Mouse (Mus musculus): ENCODE measurements around the gene Kcnc2.

The Kcnc2 gene

DNA sequence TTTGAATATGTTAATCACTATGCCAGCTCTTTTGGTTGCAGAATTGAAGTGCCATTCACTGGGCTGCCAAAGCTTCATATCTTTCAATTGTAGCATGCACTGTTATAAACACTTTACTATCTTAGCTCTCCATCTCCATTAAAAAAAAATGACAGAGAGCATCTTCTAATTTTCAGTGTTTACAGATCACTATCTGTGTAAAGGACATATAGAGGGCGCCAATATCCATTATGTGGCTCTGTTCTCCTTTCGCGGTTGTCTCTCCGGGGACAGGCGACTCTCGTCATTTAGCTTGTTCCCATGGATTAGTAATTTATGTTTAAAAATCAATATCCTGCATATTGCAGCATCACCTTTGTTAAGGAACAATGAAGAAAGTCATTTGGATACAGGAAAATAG is 109.7 kb downstream of the Kcnc2 start:
- in situ Hi-C loops (cut with MboI; ENCODE audit: low sequenced_read_pairs): no loop called here

DNA sequence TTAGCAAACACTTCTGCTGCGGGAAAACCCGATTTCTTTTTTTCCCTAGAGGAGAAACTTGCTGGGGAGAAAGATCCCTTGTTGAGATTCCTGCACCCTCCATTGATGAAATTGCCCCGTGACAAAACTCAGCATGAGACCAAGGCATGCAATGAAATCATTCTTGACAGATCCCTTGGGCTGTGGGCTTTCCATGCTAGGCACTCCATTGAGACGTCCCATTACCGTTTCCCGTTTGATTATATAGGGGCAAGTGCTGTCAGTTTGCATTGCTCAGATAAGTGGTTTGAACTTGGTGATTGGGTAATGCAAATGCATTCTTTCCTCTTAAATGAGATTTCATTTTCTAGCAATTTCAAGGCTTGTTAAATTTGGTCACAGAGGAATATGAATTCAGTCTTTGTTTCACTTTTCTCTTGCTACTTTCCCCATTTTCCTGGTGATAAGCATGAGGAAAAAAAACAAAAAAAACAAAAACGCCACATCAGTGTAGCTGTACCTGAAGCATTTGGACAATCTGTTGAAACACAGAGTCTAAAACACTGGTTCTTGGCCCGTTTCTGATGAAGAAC is 123.6 kb downstream of the Kcnc2 start:
- in situ Hi-C loops (cut with MboI; ENCODE audit: low sequenced_read_pairs): no loop called here

DNA sequence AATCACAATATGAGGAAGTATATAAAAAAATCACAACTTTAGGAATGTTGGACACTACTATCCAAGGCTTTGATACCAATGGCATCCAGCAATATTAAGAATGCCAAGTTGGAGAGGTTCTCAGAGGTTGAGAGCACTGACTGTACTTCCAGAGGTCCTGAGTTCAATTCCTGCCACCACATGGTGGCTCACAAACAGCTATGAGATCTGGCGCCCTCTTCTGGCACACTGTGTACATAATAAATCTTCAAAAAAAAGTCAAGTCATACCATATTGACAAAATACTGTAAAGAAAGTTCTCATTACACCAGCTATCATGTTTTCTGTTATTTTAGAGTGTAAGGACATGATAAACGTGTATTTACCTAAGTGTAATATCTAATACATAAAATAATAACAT is 126.3 kb downstream of the Kcnc2 start:
- in situ Hi-C loops (cut with MboI; ENCODE audit: low sequenced_read_pairs): no loop called here

DNA sequence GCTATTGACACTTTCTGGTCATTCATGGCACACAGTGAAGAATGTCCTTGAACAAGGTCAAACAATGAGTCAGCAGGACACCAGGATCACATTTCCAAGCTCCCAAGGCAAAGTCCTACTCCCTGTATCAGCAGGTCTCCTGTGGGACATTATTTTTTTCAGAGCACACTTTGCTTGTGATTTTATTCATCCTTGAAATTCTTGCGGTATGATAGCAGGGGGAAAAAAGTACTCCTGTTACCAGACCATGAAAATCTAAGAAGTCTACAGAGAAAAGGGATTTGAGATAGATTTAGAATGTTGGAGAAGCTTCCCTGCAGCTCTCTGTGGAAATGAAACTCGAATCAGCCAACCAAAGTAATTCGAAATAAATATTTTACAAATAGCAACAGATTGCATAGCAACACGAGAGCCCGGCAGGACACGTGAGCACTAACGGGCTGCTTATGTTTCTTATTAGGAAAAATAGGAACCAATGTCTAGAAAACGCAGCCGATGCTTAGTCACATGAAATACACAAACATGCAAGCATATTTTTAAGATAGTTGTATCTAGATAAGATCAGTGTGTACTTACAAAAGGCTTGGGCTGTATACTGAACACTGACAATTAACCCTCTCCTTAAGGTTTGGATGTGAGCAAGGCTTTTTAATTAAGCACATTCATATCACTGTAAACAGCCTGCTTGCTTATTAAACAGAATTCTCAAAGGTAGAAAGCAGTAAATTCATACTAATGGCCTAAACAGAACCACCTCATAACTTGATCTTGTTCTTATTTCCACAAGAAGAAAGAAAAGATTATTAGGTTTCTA is 129.9 kb downstream of the Kcnc2 start:
- in situ Hi-C loops (cut with MboI; ENCODE audit: low sequenced_read_pairs): no loop called here

DNA sequence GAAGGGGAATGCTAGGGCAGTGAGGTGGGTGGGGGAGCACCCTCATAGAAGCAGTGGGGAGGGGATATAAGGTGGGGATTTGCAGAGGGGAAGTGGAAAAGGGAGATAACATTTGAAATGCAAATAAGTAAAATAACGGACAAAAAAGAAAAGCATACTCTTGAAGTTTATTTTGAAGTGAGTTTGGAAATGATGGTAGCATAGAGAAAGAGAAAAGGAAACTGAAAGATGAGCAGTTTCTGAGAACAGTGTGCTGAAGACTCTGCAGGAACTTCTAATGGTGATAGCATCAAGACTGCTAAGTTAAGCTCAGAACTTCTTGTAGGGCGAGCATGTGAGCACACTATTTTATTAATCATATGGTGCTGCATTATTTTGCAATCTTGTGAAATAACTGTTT is 138.6 kb downstream of the Kcnc2 start:
- in situ Hi-C loops (cut with MboI; ENCODE audit: low sequenced_read_pairs): no loop called here

DNA sequence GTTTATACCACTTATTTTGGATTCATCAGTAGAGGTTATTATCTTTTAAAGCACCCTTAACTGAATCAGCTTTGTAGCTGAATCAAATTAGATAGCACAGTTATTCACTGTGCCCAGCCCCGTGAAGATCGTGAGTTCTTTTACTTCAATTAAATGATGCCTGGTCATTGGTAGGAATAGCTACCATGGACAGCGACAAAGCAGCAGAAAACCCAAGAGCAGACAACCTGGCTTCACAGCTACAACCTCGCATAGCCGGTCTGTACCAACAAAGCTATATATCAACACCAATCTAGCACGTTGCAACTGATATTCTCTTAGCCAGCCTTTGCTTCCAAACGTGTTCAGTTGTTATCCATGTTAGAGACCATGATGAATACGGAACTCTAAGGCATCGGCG is 152.4 kb downstream of the Kcnc2 start:
- in situ Hi-C loops (cut with MboI; ENCODE audit: low sequenced_read_pairs): no loop called here

DNA sequence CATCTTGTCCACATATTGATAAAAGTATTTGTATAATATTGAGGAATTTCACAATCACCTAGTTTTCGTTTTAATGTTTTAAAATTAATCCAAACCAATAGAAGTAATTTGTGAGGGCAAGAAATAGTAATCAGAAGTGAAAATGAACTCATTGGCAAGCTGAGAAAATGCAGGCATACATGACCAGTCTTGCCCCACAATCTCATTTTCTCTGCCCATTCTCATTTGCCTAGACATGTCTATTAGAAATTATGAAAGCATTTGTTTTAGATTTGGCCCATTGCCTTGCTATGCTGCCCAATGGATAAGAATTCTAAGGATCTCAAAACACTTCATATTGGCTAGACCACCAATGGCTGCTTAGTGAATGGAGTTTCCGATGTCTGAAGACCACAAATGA is 166.0 kb downstream of the Kcnc2 start:
- in situ Hi-C loops (cut with MboI; ENCODE audit: low sequenced_read_pairs): no loop called here

DNA sequence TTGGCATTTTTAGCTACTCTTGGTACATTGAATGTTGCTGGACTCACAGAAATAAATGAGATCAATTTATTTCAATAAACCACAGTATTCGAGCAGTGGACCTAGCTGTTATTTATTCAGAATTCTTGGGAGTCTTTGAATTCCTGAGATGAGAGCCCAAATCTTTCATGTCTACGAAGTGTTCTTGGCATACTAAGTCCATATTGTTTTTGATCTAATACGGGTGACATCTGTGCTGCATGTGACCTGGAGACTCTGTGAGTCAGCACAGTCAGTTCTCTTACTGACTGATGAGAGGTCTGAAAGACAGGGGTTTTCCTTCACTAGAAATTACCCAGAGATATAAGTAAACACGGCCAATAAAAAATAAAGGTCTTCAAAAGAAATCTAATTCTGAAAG is 173.7 kb downstream of the Kcnc2 start:
- in situ Hi-C loops (cut with MboI; ENCODE audit: low sequenced_read_pairs): no loop called here

DNA sequence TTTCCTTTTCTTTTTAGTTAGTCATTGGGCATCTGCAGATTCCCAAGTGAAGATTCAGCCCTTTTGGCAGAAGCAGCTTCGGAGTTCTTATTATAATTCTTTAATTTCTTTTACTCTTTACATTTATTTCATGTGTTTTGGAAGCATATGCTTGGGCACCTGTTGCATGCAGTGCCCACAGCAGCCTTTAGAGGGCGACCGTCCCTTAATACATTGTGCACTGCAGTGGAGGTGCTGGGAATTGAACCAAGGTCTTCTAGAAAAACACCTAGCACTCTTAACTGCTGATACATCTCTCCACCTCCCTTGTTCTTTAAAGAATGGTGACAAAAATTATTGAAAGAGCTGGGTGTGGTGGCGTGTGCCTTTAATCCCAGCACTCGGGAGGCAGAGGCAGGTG is 180.0 kb downstream of the Kcnc2 start:
- in situ Hi-C loops (cut with MboI; ENCODE audit: low sequenced_read_pairs): no loop called here

DNA sequence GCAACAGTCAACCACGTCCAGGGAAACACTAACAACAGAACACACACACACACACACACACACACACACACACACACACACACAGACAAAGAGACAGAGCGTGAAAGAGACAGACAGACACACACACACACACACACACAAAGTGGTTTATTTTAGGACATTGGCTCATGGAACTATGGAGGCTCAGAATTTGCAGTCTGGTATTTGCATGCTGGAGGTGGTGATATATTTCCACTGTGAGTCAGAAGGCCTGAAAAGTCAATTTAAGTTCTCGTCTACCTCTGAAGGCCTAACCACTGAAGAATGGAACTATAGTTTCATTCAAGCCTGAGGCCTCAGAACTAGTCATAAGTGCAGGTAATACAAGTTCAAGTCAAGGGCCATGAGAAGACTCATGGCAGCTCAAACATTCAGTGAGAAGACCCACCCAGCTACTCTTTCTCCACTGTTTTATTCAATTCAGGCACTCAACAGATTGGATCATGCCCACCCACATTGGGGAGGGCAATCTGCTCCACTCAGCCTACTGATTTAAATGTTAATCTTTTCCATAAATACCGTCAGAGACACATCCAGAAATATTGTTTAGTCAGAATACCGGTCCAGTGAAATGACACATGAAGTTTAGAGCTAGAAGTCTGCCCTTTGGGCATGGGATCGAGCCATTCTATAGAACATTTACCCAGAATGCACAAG is 197.9 kb downstream of the Kcnc2 start:
- in situ Hi-C loops (cut with MboI; ENCODE audit: low sequenced_read_pairs): no loop called here

DNA sequence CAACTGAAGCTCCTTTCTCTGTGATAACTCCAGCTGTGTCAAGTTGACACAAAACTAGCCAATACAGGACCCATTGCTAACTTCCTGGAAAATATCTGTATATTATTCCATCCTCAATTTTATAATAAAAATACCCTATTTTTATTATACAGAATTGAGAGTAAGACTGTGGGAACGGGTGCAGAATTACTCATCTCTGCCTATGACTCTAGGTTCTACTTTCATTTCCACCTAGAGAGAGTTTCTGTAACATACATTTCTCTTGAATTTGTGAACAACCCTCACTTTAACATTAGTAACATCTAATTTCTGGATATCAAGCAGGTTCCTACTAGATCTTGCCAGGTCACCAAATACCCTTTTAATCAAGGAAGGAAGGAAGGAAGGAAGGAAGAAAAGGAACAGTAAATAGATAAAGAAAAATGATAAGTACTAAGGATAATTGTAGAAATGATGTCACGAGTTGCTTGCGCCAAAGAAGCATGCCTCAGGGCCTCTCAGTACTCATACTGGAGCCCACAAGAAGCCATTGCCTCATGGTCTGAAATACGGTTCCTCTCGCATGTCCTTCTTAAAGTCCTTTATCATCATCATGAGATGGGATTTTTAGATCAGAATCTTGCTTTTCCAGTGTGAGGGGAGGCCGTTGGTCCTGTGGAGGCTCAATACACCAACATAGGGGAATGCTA is 203.3 kb downstream of the Kcnc2 start:
- in situ Hi-C loops (cut with MboI; ENCODE audit: low sequenced_read_pairs): no loop called here

DNA sequence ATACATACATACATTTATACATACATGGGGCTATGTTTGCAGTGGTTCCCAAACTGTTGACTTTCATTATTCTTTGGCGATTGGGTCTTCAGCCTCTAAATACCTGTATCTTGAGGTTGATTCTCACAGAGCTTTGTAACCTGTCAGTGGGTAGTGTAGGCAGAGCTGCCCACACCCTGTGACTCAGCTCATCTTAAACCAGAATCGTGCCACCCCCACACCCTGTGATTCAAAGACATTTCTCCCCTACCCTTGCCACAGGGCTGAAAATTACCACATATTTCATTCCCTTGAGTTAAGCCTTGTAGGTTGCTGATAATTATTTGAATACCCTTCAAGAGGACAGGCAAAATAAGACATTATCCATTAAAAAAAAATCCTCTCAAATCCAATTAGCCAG is 210.5 kb downstream of the Kcnc2 start:
- in situ Hi-C loops (cut with MboI; ENCODE audit: low sequenced_read_pairs): no loop called here

DNA sequence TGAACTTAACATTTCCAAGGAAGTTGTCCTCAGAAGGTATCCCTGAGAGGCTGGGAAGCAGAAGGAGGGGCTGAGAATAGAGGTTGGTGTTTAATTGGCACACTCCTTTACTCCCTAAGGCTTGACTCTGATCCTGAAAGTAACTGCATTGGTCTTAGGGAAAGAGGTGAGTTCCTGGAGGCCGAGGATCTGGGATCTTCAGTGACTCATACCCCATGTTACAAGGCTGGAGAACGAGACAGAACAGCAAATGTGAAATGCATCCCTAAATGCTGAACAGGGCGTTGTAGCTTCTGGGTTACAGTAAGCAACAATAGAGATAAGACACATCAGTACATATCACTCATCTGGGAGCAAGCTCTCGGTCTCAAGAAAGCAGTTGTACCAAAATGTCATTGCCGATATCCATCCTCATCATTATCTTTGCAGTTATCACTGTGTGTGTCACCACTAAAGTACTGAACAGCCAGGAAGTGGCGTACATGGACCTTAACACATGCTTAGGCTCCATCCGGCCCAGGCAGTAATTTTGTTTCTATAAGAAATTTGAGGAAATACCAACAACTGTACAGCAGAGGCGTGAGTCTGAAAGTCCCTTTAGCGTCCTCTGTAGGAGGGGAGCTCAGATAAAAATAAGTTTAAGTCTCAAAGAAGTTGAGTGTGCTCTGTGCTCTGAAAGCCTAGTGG is 211.1 kb downstream of the Kcnc2 start:
- in situ Hi-C loops (cut with MboI; ENCODE audit: low sequenced_read_pairs): no loop called here

DNA sequence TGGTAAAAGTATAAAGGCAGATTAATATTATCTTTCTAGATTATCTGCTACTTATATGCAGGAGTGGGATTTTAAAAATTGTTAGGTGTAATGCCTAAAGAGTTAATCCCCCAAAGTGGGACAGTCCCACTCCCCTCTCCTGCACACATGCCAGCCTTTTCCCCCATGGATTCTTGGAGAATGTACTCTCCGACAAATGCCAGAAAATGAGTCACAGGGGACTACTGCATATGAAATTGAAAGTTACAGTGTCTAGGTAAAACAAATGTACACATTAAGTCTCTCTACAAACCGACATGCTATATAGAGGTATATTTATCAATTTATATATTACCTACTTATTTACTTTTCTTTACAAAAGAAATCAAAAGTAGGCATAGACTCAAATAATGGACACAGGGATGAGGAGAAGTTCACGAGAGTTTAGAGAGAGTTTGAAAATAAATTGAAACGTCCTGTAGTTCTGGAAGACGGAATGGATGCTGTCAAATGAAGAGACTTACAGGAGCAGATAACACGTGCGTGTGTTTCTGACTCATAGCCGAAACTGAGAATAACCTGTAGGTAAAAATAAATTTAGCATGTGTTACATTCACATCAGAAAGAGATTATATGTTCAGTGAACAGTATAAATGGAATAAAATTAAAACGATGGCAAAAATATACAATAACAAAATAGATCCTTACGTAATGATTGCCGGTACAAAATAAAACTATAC is 213.6 kb downstream of the Kcnc2 start:
- in situ Hi-C loops (cut with MboI; ENCODE audit: low sequenced_read_pairs): no loop called here

DNA sequence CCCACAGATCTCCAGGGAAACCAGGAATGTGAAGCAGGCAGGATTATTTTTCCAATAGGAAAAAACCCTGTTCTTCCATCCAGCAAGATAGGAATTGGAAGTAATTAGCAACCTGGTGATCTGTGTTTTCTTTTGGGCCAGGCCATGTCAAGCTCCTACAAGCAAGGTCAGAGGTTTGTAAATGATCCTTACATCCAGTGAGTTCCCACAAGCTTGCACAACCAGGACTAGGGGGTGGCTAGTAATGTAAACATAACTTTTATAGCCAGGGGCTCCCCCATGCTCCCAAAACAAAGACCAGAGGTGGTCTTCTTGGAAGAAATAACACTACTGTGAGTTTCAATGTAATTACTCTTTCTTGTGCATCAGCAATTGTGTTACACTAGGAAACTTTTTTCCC is 214.9 kb downstream of the Kcnc2 start:
- in situ Hi-C loops (cut with MboI; ENCODE audit: low sequenced_read_pairs): no loop called here

DNA sequence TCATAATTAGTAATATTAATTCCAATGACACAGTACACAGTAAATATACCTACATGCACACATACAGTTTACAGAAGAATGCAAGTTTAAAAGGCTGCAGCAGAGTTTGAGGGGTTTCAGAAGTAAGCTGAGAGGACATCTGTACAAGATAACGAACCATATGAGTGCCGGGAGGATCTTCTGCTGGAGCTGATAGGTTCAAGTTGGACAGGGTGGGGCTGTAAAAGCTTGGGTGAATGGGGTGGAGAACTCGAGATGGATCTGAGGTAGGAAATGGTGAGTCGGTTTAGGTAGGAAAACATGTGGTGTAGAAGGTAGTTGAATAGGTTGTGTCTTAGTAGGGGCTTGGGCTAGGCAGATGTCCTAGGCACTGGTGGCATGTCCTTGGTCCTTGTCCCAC is 217.8 kb downstream of the Kcnc2 start:
- in situ Hi-C loops (cut with MboI; ENCODE audit: low sequenced_read_pairs): no loop called here

All from CH12F3 (cell line).